Mouse (Mus musculus) CD8-positive naive resting alpha-beta T cell, adult 57 days (primary cell): ENCODE measurements around the gene Cluh. TPM values are rescaled to one million over a fixed set of nuclear protein-coding genes. Genes with fewer than 3 reads are reported as not detected.

Experiments used
- total RNA-seq: library from RNA; stranded (reverse); gene quantifications from one replicate; pipeline ENCODE4 v1.2.4, GENCODE M21; 2023

Cluh gene
- total RNA-seq = 41.6 TPM

DNA sequence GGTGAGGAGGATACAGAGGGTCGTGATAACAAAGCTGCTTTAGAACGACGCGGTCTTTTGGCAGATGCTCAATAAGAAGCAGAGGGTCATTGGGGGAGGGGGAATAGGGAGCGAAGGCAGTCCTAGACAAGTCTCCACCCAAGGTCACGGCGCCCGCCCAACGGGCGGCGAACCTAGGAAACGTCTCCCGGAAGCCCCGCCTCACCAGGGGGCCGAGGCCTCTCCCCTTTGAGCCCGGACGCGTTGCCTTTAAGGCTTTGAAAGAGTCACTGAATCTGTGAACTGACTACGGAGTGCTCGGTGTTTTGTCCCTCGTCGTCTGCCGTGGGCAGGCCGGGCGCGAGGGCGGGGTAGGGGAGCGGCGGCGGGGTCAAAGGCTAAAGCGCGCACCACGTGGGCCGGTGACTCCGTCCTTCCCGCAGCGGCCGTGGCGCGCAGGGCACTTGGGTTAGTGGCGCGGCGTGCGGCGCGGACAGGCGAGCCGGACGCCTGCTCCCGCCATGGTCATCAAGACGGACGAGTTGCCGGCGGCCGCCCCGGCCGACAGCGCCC lies at the start of gene Cluh:
Gene Cluh (plus strand): TSS at position 401 of the 552 bp plus-strand sequence.

DNA sequence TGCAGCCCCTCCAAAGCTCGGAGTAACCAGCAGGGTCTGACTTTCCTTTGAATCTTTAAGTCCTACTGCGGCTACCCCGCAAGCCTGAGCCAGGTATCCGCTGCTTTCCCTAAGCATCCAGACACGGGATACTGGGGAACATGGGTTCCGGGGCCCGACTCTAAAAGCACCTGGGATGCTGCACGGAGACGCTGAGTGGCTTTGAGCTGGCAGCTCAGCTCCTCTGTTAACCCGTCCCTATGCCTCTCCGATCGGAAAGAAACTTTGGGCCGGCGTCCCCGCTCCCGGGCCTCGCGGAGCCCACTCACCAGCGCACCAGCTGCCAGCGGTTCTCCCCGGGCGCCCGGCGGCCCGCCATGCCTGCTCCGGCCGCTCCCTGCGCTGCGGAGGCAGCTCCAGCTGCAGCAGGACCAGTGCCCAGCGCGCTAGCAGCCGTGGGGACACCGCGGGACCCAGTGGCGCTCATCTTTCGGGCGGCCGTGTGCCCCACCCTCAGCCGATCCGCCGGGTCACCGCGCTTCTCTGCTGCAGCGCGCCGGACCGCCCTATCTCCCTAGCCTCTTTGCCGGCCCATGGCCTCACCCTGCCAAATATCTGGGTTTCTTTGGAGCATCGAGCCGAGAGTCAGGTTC lies 38.6 kb upstream of the Cluh start, which contains the start of gene Rap1gap2:
Gene Rap1gap2 (minus strand): TSS at position 371 of the 632 bp plus-strand sequence.

GRCm38 (mm10) chr11:74619201-74619955 lies 29.9 kb upstream of the Cluh start, which contains the start of gene Ccdc92b:
Ccdc92b (plus strand) TSS chr11:74619605.

Other genes with a start within 250 kb of the Cluh start
- gene Rap1gap2, start 38.6 kb upstream of the Cluh start, total RNA-seq = 8.3 TPM
- not detected for gene Ccdc92b, start 29.9 kb upstream of the Cluh start, total RNA-seq
- gene Pafah1b1, start 75.2 kb downstream of the Cluh start, total RNA-seq = 126 TPM
- 43.3 TPM for gene Mettl16, start 121.3 kb downstream of the Cluh start, total RNA-seq
- 65.3 TPM for gene Mnt, start 181.4 kb downstream of the Cluh start, total RNA-seq
- gene Sgsm2, start 247.6 kb downstream of the Cluh start, total RNA-seq = 7.1 TPM
- 79.2 TPM for gene Tsr1, start 248.6 kb downstream of the Cluh start, total RNA-seq